Mouse (Mus musculus): ENCODE data around the gene Usp21.

- TF ChIP-seq CTCF (IDR thresholded peaks at IDR 0.05; ENCODE audit: extremely low read depth, insufficient read depth, insufficient read length, insufficient replicate concordance): no peak
- TF ChIP-seq POLR2A (IDR thresholded peaks at IDR 0.05; ENCODE audit: low read depth, low read length): no peak
These were observed 25.1 kb downstream of the Usp21 start for GRCm38 (mm10) chr1:171262594-171263130.

Data from spleen, adult 2 months (tissue).